Mouse (Mus musculus): ENCODE measurements at regions not wholly inside any gene's neighbourhood (a gene's known extent, or its start where the extent isn't known, plus 50 kb on each side); places are given as distances from the start of the nearest gene placed in this dataset.

GRCm38 (mm10) chrX:17712475-17712874 lies 140.3 kb upstream of the Fundc1 start:
- no peak overlapping the region for H3K27ac ChIP-seq
- no peaks in the 10 kb centered on the region for H3K9me3 ChIP-seq
- no peak for ATAC-seq (replicated peaks)
- no peaks in the 10 kb centered on the region for H3K36me3 ChIP-seq (replicated peaks)
- H3K4me3 ChIP-seq: no peak overlapping the region
- H3K4me1 ChIP-seq: no peaks in the 10 kb centered on the region
- H3K9ac ChIP-seq: no peak overlapping the region
- no peak overlapping the region for H3K4me2 ChIP-seq
- H3K27me3 ChIP-seq (replicated peaks): no peaks in the 10 kb centered on the region

Data from midbrain, embryonic 15.5 days (tissue).